Mouse (Mus musculus): ENCODE measurements around the gene Gm20388. TPM values are rescaled to one million over a fixed set of nuclear protein-coding genes. Genes with fewer than 3 reads are reported as not detected.

The Gm20388 gene
- total RNA-seq, 2 experiments from 2014 or later = 2.4 to 2.6 TPM

- TF ChIP-seq CTCF (IDR thresholded peaks at IDR 0.05) = no peak
- Histone ChIP-seq H3K27ac (no peak overlapping the region), H3K4me3 (no peak overlapping the region)
- DNase-seq (ENCODE audit: extremely low spot score in 1 of 2, low spot score in 2 of 2) = no peak
- intact Hi-C loops (cut with DNase I) = no loop called here
These were observed 551.5 kb downstream of the Gm20388 start for GRCm38 (mm10) chr8:120462119-120462551.

GRCm38 (mm10) chr8:120462611-120463010 lies 552.0 kb downstream of the Gm20388 start:
- TF ChIP-seq CTCF (IDR thresholded peaks at IDR 0.05) = no peak
- intact Hi-C loops (cut with DNase I) = no loop called here
- Histone ChIP-seq H3K4me3 (no peak overlapping the region), H3K27ac (no peak overlapping the region)
- DNase-seq (ENCODE audit: extremely low spot score in 1 of 2, low spot score in 2 of 2) = no peak

- DNase-seq (ENCODE audit: extremely low spot score in 1 of 2, low spot score in 2 of 2) = no peak
- intact Hi-C loops (cut with DNase I) = no loop called here
- H3K4me3 ChIP-seq = no peak overlapping the region
- TF ChIP-seq CTCF (IDR thresholded peaks at IDR 0.05) = no peak
- H3K27ac ChIP-seq = no peak overlapping the region
These were observed 553.4 kb downstream of the Gm20388 start for GRCm38 (mm10) chr8:120463918-120464584.

GRCm38 (mm10) chr8:120464585-120464937 lies 553.9 kb downstream of the Gm20388 start:
- no peak overlapping the region for H3K4me3 ChIP-seq
- no peak overlapping the region for H3K27ac ChIP-seq
- no peak for TF ChIP-seq CTCF (IDR thresholded peaks at IDR 0.05)
- intact Hi-C loops (cut with DNase I) = no loop called here
- no peak for DNase-seq (ENCODE audit: extremely low spot score in 1 of 2, low spot score in 2 of 2)

GRCm38 (mm10) chr8:120465710-120466109 lies 555.1 kb downstream of the Gm20388 start:
- Histone ChIP-seq H3K4me3 (no peak overlapping the region), H3K27ac (no peak overlapping the region)
- DNase-seq (ENCODE audit: extremely low spot score in 1 of 2, low spot score in 2 of 2) = peak in 1 of 2 experiments; percentile 69
- TF ChIP-seq CTCF (IDR thresholded peaks at IDR 0.05) = no peak; the same call in 1 of the 2 replicates
- intact Hi-C loops (cut with DNase I) = no loop called here

- no peak for TF ChIP-seq CTCF (IDR thresholded peaks at IDR 0.05)
- no peak for DNase-seq (ENCODE audit: extremely low spot score in 1 of 2, low spot score in 2 of 2)
- intact Hi-C loops (cut with DNase I) = no loop called here
- Histone ChIP-seq H3K27ac (no peak overlapping the region), H3K4me3 (no peak overlapping the region)
These were observed 555.6 kb downstream of the Gm20388 start for GRCm38 (mm10) chr8:120466266-120466665.

GRCm38 (mm10) chr8:120467598-120467997 lies 557.0 kb downstream of the Gm20388 start:
- no peak overlapping the region for H3K4me3 ChIP-seq
- no peak for TF ChIP-seq CTCF (IDR thresholded peaks at IDR 0.05)
- H3K27ac ChIP-seq = no peak overlapping the region
- no peak for DNase-seq (ENCODE audit: extremely low spot score in 1 of 2, low spot score in 2 of 2)
- intact Hi-C loops (cut with DNase I) = no loop called here

GRCm38 (mm10) chr8:120470170-120470569 lies 559.5 kb downstream of the Gm20388 start:
- TF ChIP-seq CTCF (IDR thresholded peaks at IDR 0.05) = no peak
- intact Hi-C loops (cut with DNase I) = no loop called here

GRCm38 (mm10) chr8:120471166-120471565 lies 560.5 kb downstream of the Gm20388 start:
- H3K4me3 ChIP-seq = no peak overlapping the region
- TF ChIP-seq CTCF (IDR thresholded peaks at IDR 0.05) = peak; percentile 55
- DNase-seq (ENCODE audit: extremely low spot score in 1 of 2, low spot score in 2 of 2) = no peak
- intact Hi-C loops (cut with DNase I) = no loop called here
- H3K27ac ChIP-seq = no peak overlapping the region

More at GRCm38 (mm10) chr8:120470170-120470569, 559.5 kb downstream of the Gm20388 start:
- no peak for DNase-seq (ENCODE audit: extremely low spot score in 1 of 2, low spot score in 2 of 2)
- Histone ChIP-seq H3K27ac (no peak overlapping the region), H3K4me3 (no peak overlapping the region)

GRCm38 (mm10) chr8:120471752-120472151 lies 561.1 kb downstream of the Gm20388 start:
- no peak for DNase-seq (ENCODE audit: extremely low spot score in 1 of 2, low spot score in 2 of 2)
- intact Hi-C loops (cut with DNase I) = no loop called here
- no peak overlapping the region for H3K4me3 ChIP-seq
- TF ChIP-seq CTCF (IDR thresholded peaks at IDR 0.05) = no peak
- H3K27ac ChIP-seq = no peak overlapping the region

GRCm38 (mm10) chr8:120472230-120472629 lies 561.6 kb downstream of the Gm20388 start:
- DNase-seq (ENCODE audit: extremely low spot score in 1 of 2, low spot score in 2 of 2) = no peak
- intact Hi-C loops (cut with DNase I) = no loop called here
- no peak for TF ChIP-seq CTCF (IDR thresholded peaks at IDR 0.05)
- Histone ChIP-seq H3K4me3 (no peak overlapping the region), H3K27ac (no peak overlapping the region)

GRCm38 (mm10) chr8:120473729-120474364 lies 563.2 kb downstream of the Gm20388 start:
- H3K27ac ChIP-seq = no peak overlapping the region
- intact Hi-C loops (cut with DNase I) = no loop called here
- DNase-seq (ENCODE audit: extremely low spot score in 1 of 2, low spot score in 2 of 2) = no peak
- no peak for TF ChIP-seq CTCF (IDR thresholded peaks at IDR 0.05)
- no peak overlapping the region for H3K4me3 ChIP-seq
